Mouse (Mus musculus) liver, embryonic 14.5 days (tissue): Measurements from ENCODE around the gene Nsf. TPM values are rescaled to one million over a fixed set of nuclear protein-coding genes. Genes with fewer than 3 reads are reported as not detected.

Source experiments
- ATAC-seq: fragments of 200-750 bp; cut with Nextera tagmentation; 2 replicates; pipeline ENCODE4 v1.8.0; 2017; ENCODE audit warnings: moderate number of reproducible peaks, mild to moderate bottlenecking, moderate library complexity; ENCODE audit not compliant: insufficient read depth
- DNase-seq, 3 experiments: peaks; one replicate each; pipeline ENCODE4 v3.0.0-alpha.2; 2012 to 2013; ENCODE audit warnings: low read depth in 3 of 3, low spot score in 3 of 3
- H3K27ac ChIP-seq: fragments of 300-500 bp; sonication (generic); 2 replicates; pipeline ENCODE4 v1.5.1; 2014; ENCODE audit warnings: moderate library complexity, mild to moderate bottlenecking, control low read depth, inconsistent platforms
- H3K27me3 ChIP-seq: fragments of 300-500 bp; sonication (generic); 2 replicates; pipeline ENCODE4 v1.6.1; 2014; ENCODE audit warnings: mild to moderate bottlenecking, low read length, moderate library complexity; ENCODE audit not compliant: control insufficient read depth, insufficient read depth
- H3K36me3 ChIP-seq: fragments of 300-500 bp; sonication (generic); replicated peaks from 2 replicates; pipeline ENCODE4 v1.6.1; 2014; ENCODE audit warnings: low read depth; ENCODE audit not compliant: control insufficient read depth, insufficient read depth
- H3K4me1 ChIP-seq, 2 experiments: fragments of 200-500 bp in 1 of 2; fragments of 300-500 bp in 1 of 2; sonication (generic) in 1 of 2; replicated peaks; 2 replicates each; pipeline ENCODE4 v1.6.1; 2012 to 2014; ENCODE audit warnings: antibody characterized with exemption in 1 of 2, inconsistent platforms in 1 of 2, low read length in 1 of 2; ENCODE audit not compliant: control insufficient read depth in 2 of 2, insufficient read depth in 2 of 2
- H3K4me2 ChIP-seq: fragments of 300-500 bp; sonication (generic); 2 replicates; pipeline ENCODE4 v1.6.1; 2014; ENCODE audit warnings: low read depth, mild to moderate bottlenecking, control low read depth, moderate library complexity
- H3K4me3 ChIP-seq, 2 experiments: fragments of 200-500 bp in 1 of 2; fragments of 300-500 bp in 1 of 2; sonication (generic) in 1 of 2; 2 replicates each; pipeline ENCODE4 v1.5.1; 2012 to 2014; ENCODE audit warnings: low read depth in 2 of 2, low read length in 2 of 2, mild to moderate bottlenecking in 2 of 2, control low read depth in 1 of 2, inconsistent platforms in 1 of 2, moderate library complexity in 1 of 2; ENCODE audit not compliant: insufficient read depth in 1 of 2
- H3K9ac ChIP-seq: fragments of 300-500 bp; sonication (generic); replicated peaks from 2 replicates; pipeline ENCODE4 v1.6.1; 2014; ENCODE audit warnings: mild to moderate bottlenecking, control low read depth, moderate library complexity
- H3K9me3 ChIP-seq: fragments of 300-500 bp; sonication (generic); 2 replicates; pipeline ENCODE4 v1.6.1; 2016; ENCODE audit warnings: low read length, mixed read lengths; ENCODE audit not compliant: control insufficient read depth
- CTCF ChIP-seq: IDR thresholded peaks from 2 replicates; pipeline ENCODE4 v1.5.1; 2016; ENCODE audit warnings: antibody characterized with exemption, low read depth, control low read depth
- EP300 ChIP-seq: IDR thresholded peaks from 2 replicates; pipeline ENCODE4 v1.6.1; 2016; ENCODE audit warnings: antibody characterized with exemption, low read depth
- WGBS: fragments of 180-500 bp; shearing (Covaris S2); extraction: QIAGEN DNeasy Blood & Tissue Kit; methylation state at CpG from one replicate; pipeline ENCODE4 v1.1.7; 2014; ENCODE audit not compliant: insufficient replicate concordance; 5-methylcytosine and 5-hydroxymethylcytosine counted together
- polyA plus RNA-seq, 2 experiments: library from polyadenylated mRNA; depleted of rRNA in 1 of 2; stranded (reverse) in 1 of 2; unstranded in 1 of 2; fragments of >200 nt; fragmentation: Nextera tagmentation in 1 of 2; extraction: Ambion mirVana in 1 of 2; gene quantifications; 2 replicates each; pipeline versions ENCODE4 v1.2.1 to v1.2.3; 2012 to 2014

The Nsf gene
- polyA plus RNA-seq, 2 experiments: 12.9 to 19.9 TPM

DNA sequence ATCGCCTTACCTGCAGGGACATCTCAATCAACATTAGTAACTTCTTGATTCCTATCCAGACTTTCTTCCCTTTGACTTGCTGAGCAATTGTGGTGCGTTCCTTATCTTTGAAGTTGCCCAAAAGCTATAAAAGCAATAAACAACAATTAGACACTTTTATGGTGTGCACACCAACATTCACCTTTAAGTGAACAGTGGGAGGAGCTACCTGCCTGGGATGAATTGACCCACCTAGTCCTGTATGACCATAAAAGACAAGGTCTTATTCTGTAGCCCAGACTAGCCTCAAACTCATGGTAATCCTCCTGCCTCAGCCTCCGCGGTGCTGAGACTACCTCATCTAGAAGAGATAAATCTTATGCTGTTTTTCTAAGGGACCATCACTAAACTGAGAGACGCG, 126.7 kb downstream of the Nsf start:
- TF ChIP-seq EP300 (no peak), CTCF (no peak)
- ATAC-seq (no peak), DNase-seq (no peak)
- no peaks in the 10 kb centered on the region; the same call in 1 of the 2 replicates for H3K36me3 ChIP-seq
- 88% methylated on average over 6 of the region's 6 CpGs for WGBS
- no peaks in the 10 kb centered on the region for H3K4me1 ChIP-seq
- no peaks in the 10 kb centered on the region for H3K9me3 ChIP-seq
- no peak overlapping the region for H3K4me2 ChIP-seq
- no peak overlapping the region for H3K4me3 ChIP-seq
- H3K9ac ChIP-seq: no peak overlapping the region
- no peak overlapping the region for H3K27ac ChIP-seq
- no peaks in the 10 kb centered on the region for H3K27me3 ChIP-seq

GRCm38 (mm10) chr11:103816719-103817118, 137.1 kb downstream of the Nsf start:
- WGBS: 81% methylated on average over 8 of the region's 8 CpGs
- no peak overlapping the region for H3K4me2 ChIP-seq
- H3K4me3 ChIP-seq: no peak overlapping the region
- ATAC-seq: no peak
- H3K27me3 ChIP-seq: peaks cover 3% of the 10 kb centered on the region
- H3K27ac ChIP-seq: no peak overlapping the region
- no peaks in the 10 kb centered on the region for H3K4me1 ChIP-seq
- no peak for DNase-seq
- TF ChIP-seq CTCF (no peak), EP300 (no peak)
- no peak overlapping the region for H3K9ac ChIP-seq
- no peaks in the 10 kb centered on the region for H3K36me3 ChIP-seq
- H3K9me3 ChIP-seq: no peaks in the 10 kb centered on the region

- H3K27me3 ChIP-seq: peaks cover 10% of the 10 kb centered on the region
- no peak overlapping the region for H3K9ac ChIP-seq
- H3K4me1 ChIP-seq: no peaks in the 10 kb centered on the region
- H3K36me3 ChIP-seq: no peaks in the 10 kb centered on the region
- ATAC-seq (no peak), DNase-seq (no peak)
- TF ChIP-seq EP300: no peak
- no peak for TF ChIP-seq CTCF
- H3K9me3 ChIP-seq: no peaks in the 10 kb centered on the region
- no peak overlapping the region for H3K27ac ChIP-seq
- no peak overlapping the region for H3K4me3 ChIP-seq
- no peak overlapping the region for H3K4me2 ChIP-seq
- 73% methylated on average over 13 of the region's 13 CpGs for WGBS
Measured at GRCm38 (mm10) chr11:103815986-103816385, 137.9 kb downstream of the Nsf start.

GRCm38 (mm10) chr11:103814808-103815207, 139.0 kb downstream of the Nsf start:
- Histone ChIP-seq H3K4me3 (no peak overlapping the region), H3K27me3 (peaks cover 22% of the 10 kb centered on the region), H3K4me1 (no peaks in the 10 kb centered on the region), H3K9me3 (no peaks in the 10 kb centered on the region), H3K4me2 (no peak overlapping the region), H3K36me3 (no peaks in the 10 kb centered on the region), H3K9ac (no peak overlapping the region), H3K27ac (no peak overlapping the region)
- no peak for TF ChIP-seq CTCF
- no peak for TF ChIP-seq EP300
- no peak for DNase-seq
- no peak for ATAC-seq
- WGBS: 8% methylated on average over 3 of the region's 3 CpGs

GRCm38 (mm10) chr11:103811246-103811645, 142.6 kb downstream of the Nsf start:
- no peak overlapping the region for H3K4me3 ChIP-seq
- H3K9ac ChIP-seq: no peak overlapping the region
- DNase-seq (no peak), ATAC-seq (no peak)
- no peaks in the 10 kb centered on the region for H3K36me3 ChIP-seq
- H3K4me1 ChIP-seq: no peaks in the 10 kb centered on the region
- no peak overlapping the region for H3K27ac ChIP-seq
- H3K4me2 ChIP-seq: no peak overlapping the region
- WGBS: 71% methylated on average over 25 of the region's 25 CpGs
- H3K27me3 ChIP-seq: peaks cover 45% of the 10 kb centered on the region
- H3K9me3 ChIP-seq: no peaks in the 10 kb centered on the region
- no peak for TF ChIP-seq EP300
- TF ChIP-seq CTCF: no peak
